Mouse (Mus musculus) lung, adult 2 months (tissue): ENCODE measurements around the gene Slc39a8. TPM values are rescaled to one million over a fixed set of nuclear protein-coding genes. Genes with fewer than 3 reads are reported as not detected.
A peak's percentile ranks its signal among the peaks of the same experiment; 100 is the strongest.

ENCODE experiments used
- DNase-seq: peaks from one replicate; pipeline ENCODE4 v3.0.0; 2022
- H3K4me1 ChIP-seq: fragments of 200-500 bp; 2 replicates; pipeline ENCODE4 v1.6.1; 2011; ENCODE audit warnings: low read length; ENCODE audit not compliant: control insufficient read depth, insufficient read depth
- H3K4me3 ChIP-seq: fragments of 200-500 bp; replicated peaks from 2 replicates; pipeline ENCODE3; 2011; ENCODE audit warnings: low read depth, mild to moderate bottlenecking, control low read depth, low read length; ENCODE audit errors: extremely low read depth
- CTCF ChIP-seq: fragments of 200-500 bp; IDR thresholded peaks from 2 replicates; pipeline ENCODE4 v1.5.1; 2011; ENCODE audit warnings: mild to moderate bottlenecking, low read length, control low read depth; ENCODE audit not compliant: insufficient read depth
- POLR2A ChIP-seq: fragments of 200-500 bp; IDR thresholded peaks from 2 replicates; pipeline ENCODE4 v1.6.1; 2011; ENCODE audit warnings: low read depth, mild to moderate bottlenecking, control low read depth, low read length, borderline replicate concordance; ENCODE audit errors: extremely low read depth
- WGBS: fragments of 180-500 bp; shearing (Covaris S2); methylation state at CpG from one replicate; pipeline ENCODE4 v1.1.7; 2018; 5-methylcytosine and 5-hydroxymethylcytosine counted together
- polyA plus RNA-seq: library from polyadenylated mRNA; depleted of rRNA; stranded (reverse); fragments of >200 nt; gene quantifications from 2 replicates; pipeline ENCODE4 v1.2.3, GENCODE M21; 2012

Slc39a8 gene
- polyA plus RNA-seq, 1 experiment, result 109 TPM

- Histone ChIP-seq H3K4me3 (peak overlapping the region; percentile 74), H3K4me1 (no peaks in the 10 kb centered on the region; the same call in 1 of the 2 replicates)
- TF ChIP-seq CTCF (no peak), POLR2A (no peak)
- DNase-seq, result peak; percentile 66
- WGBS, result under 1% methylated on average over 57 of the region's 57 CpGs
Measured at GRCm38 (mm10) chr3:135825754-135826683, 940 bp downstream of the Slc39a8 start.

GRCm38 (mm10) chr3:135826684-135827249 lies 1.7 kb downstream of the Slc39a8 start:
- Histone ChIP-seq H3K4me1 (no peaks in the 10 kb centered on the region), H3K4me3 (peak overlapping the region; percentile 74)
- no peak for DNase-seq
- WGBS, result 22% methylated on average over 12 of the region's 12 CpGs
- no peak for TF ChIP-seq POLR2A
- no peak for TF ChIP-seq CTCF

GRCm38 (mm10) chr3:135828000-135828399 lies 2.9 kb downstream of the Slc39a8 start:
- TF ChIP-seq CTCF, result no peak
- no peak for TF ChIP-seq POLR2A
- Histone ChIP-seq H3K4me3 (peak overlapping the region; percentile 29), H3K4me1 (no peaks in the 10 kb centered on the region)
- 52% methylated on average over 1 of the region's 1 CpGs for WGBS
- DNase-seq, result no peak

- WGBS, result 93% methylated on average over 2 of the region's 2 CpGs
- no peaks in the 10 kb centered on the region for H3K4me1 ChIP-seq
- no peak for TF ChIP-seq POLR2A
- TF ChIP-seq CTCF, result no peak
- no peak overlapping the region for H3K4me3 ChIP-seq
- DNase-seq, result no peak
Measured at GRCm38 (mm10) chr3:135832496-135832895, 7.4 kb downstream of the Slc39a8 start.

- DNase-seq, result no peak
- TF ChIP-seq POLR2A (no peak), CTCF (no peak)
- H3K4me3 ChIP-seq, result no peak overlapping the region
- 72% methylated on average over 4 of the region's 4 CpGs for WGBS
- no peaks in the 10 kb centered on the region for H3K4me1 ChIP-seq
Measured at GRCm38 (mm10) chr3:135832907-135833306, 7.8 kb downstream of the Slc39a8 start.

GRCm38 (mm10) chr3:135834988-135835387 lies 9.9 kb downstream of the Slc39a8 start:
- H3K4me3 ChIP-seq, result no peak overlapping the region
- TF ChIP-seq CTCF, result no peak
- TF ChIP-seq POLR2A, result no peak
- peaks cover 2% of the 10 kb centered on the region; the same call in 1 of the 2 replicates for H3K4me1 ChIP-seq
- 76% methylated on average over 3 of the region's 3 CpGs for WGBS
- no peak for DNase-seq

- no peak overlapping the region for H3K4me3 ChIP-seq
- peaks cover 4% of the 10 kb centered on the region for H3K4me1 ChIP-seq
- no peak for TF ChIP-seq POLR2A
- TF ChIP-seq CTCF, result no peak
- WGBS, result 84% methylated on average over 13 of the region's 13 CpGs
- DNase-seq, result no peak
Measured at GRCm38 (mm10) chr3:135839535-135839934, 14.5 kb downstream of the Slc39a8 start.

- TF ChIP-seq POLR2A, result no peak
- DNase-seq, result no peak
- WGBS, result 88% methylated on average over 12 of the region's 12 CpGs
Measured at GRCm38 (mm10) chr3:135840185-135840584, 15.1 kb downstream of the Slc39a8 start.

GRCm38 (mm10) chr3:135841716-135842511 lies 16.8 kb downstream of the Slc39a8 start:
- Histone ChIP-seq H3K4me3 (no peak overlapping the region), H3K4me1 (peaks cover 4% of the 10 kb centered on the region)
- WGBS, result 48% methylated on average over 7 of the region's 7 CpGs
- TF ChIP-seq CTCF, result no peak
- no peak for TF ChIP-seq POLR2A
- no peak for DNase-seq

More at GRCm38 (mm10) chr3:135840185-135840584, 15.1 kb downstream of the Slc39a8 start:
- Histone ChIP-seq H3K4me1 (peaks cover 4% of the 10 kb centered on the region), H3K4me3 (no peak overlapping the region)

GRCm38 (mm10) chr3:135843181-135843580 lies 18.1 kb downstream of the Slc39a8 start:
- no peak for DNase-seq
- H3K4me1 ChIP-seq, result peaks cover 4% of the 10 kb centered on the region
- no peak overlapping the region for H3K4me3 ChIP-seq
- TF ChIP-seq POLR2A, result no peak
- no peak for TF ChIP-seq CTCF
- WGBS, result 57% methylated on average over 5 of the region's 5 CpGs
